ENCODE assay signal across 12 mouse cellular contexts in genomic region chr14:6426353-6426752, GRCm38 (mm10). TPM values are rescaled to one million over a fixed set of nuclear protein-coding genes. Genes with fewer than 3 reads are reported as not detected.
DNase-seq lines count a peak whose midpoint lies in the region; ATAC-seq and TF ChIP-seq lines count a peak whose summit lies in the region.
"Not testable (repeated sequence)": the region's sequence is repeated elsewhere in the genome, so short reads cannot be mapped to it uniquely, and the experiment has no call there.
"Had no signal": no experiment of that assay in that cellular context is flagged by ENCODE, and none has a peak within 500 bp of the region (broad histone marks: within the 10 kb centered on the region; RNA-seq: fewer than 3 reads in every experiment).

No protein-coding gene starts in this region.

- 18% methylated on average over 22 of the region's 22 CpGs for WGBS in embryonic facial prominence, embryonic 10.5 days
- WGBS in forebrain, embryonic 16.5 days, result 19% methylated on average over 22 of the region's 22 CpGs
- 23% methylated on average over 18 of the region's 22 CpGs for WGBS in heart, embryonic 14.5 days
- 14% methylated on average over 18 of the region's 22 CpGs for WGBS in intestine, embryonic 14.5 days
- WGBS in limb, embryonic 15.5 days, result 28% methylated on average over 22 of the region's 22 CpGs
- 9% methylated on average over 21 of the region's 22 CpGs for WGBS in midbrain, postnatal 0 days

- H3K9ac ChIP-seq in forebrain, embryonic 16.5 days (replicated peaks; ENCODE audit: low read depth, low read length); heart, embryonic 14.5 days (ENCODE audit: low read length); intestine, embryonic 14.5 days (ENCODE audit: low read length); limb, embryonic 15.5 days; midbrain, postnatal 0 days (replicated peaks; ENCODE audit: low read length, poor library complexity, severe bottlenecking): not testable (repeated sequence)

- not testable (repeated sequence) for H3K9me3 ChIP-seq in embryonic facial prominence, embryonic 10.5 days; forebrain, embryonic 16.5 days (ENCODE audit: control insufficient read depth, low read length); heart, embryonic 14.5 days (ENCODE audit: control insufficient read depth, low read length); intestine, embryonic 14.5 days (ENCODE audit: control insufficient read depth, low read length); limb, embryonic 15.5 days; midbrain, postnatal 0 days (ENCODE audit: low read length)

- peak overlapping the region; percentile 45 for H3K4me2 ChIP-seq in forebrain, embryonic 16.5 days (ENCODE audit: low read length)
- H3K4me2 ChIP-seq in heart, embryonic 14.5 days (ENCODE audit: low read length), result peak overlapping the region; percentile 37
- not testable (repeated sequence) for H3K4me2 ChIP-seq in intestine, embryonic 14.5 days (ENCODE audit: low read length)
- H3K4me2 ChIP-seq in limb, embryonic 15.5 days, result peak overlapping the region; percentile 37; the same call in 1 of the 2 replicates
- H3K4me2 ChIP-seq in midbrain, postnatal 0 days (ENCODE audit: low read depth, low read length, poor library complexity, severe bottlenecking), result 0 out of 2 replicates have a peak overlapping the region, but pooled peaks have one; percentile 24

- DNase-seq in embryonic facial prominence, embryonic 10.5 days (ENCODE audit: low spot score), result peak; percentile 6
- DNase-seq in intestine, embryonic 14.5 days (ENCODE audit: low spot score), result peak; percentile 12
- DNase-seq in kidney, postnatal 14 days, result peak; percentile 3
- not testable (repeated sequence) for DNase-seq in midbrain, postnatal 0 days (ENCODE audit: low spot score)
- peak; percentile 26 for DNase-seq in testis, postnatal 10 days (ENCODE audit: low spot score)

- H3K27ac ChIP-seq in embryonic facial prominence, embryonic 10.5 days (replicated peaks); forebrain, embryonic 16.5 days (ENCODE audit: low read length); heart, embryonic 14.5 days (replicated peaks in 1 of 2; ENCODE audit: control insufficient read depth in 1 of 2, insufficient read depth in 1 of 2, low read depth in 2 of 2, low read length in 2 of 2); intestine, embryonic 14.5 days (ENCODE audit: low read depth); limb, embryonic 15.5 days; midbrain, postnatal 0 days (ENCODE audit: low read depth, low read length): not testable (repeated sequence)

- H3K4me3 ChIP-seq in embryonic facial prominence, embryonic 10.5 days, result peak overlapping the region; percentile 44
- H3K4me3 ChIP-seq in forebrain, embryonic 16.5 days (replicated peaks; ENCODE audit: low read length), result peak overlapping the region; percentile 37
- peak overlapping the region; percentile 14 to 24; a peak in 3 of 4 replicates for H3K4me3 ChIP-seq in heart, embryonic 14.5 days (ENCODE audit: control insufficient read depth in 1 of 2, insufficient read depth in 1 of 2, low read depth in 1 of 2, low read length in 2 of 2)
- H3K4me3 ChIP-seq in intestine, embryonic 14.5 days (ENCODE audit: low read depth, low read length), result 0 out of 2 replicates have a peak overlapping the region, but pooled peaks have one; percentile 15
- peak overlapping the region; percentile 24 for H3K4me3 ChIP-seq in limb, embryonic 15.5 days
- H3K4me3 ChIP-seq in midbrain, postnatal 0 days (ENCODE audit: low read depth, low read length), result peak overlapping the region; percentile 25

- not testable (repeated sequence) for H3K4me1 ChIP-seq in embryonic facial prominence, embryonic 10.5 days; forebrain, embryonic 16.5 days (replicated peaks; ENCODE audit: control insufficient read depth, insufficient read depth, low read length); heart, embryonic 14.5 days (ENCODE audit: control insufficient read depth in 2 of 2, insufficient read depth in 2 of 2, low read length in 2 of 2); intestine, embryonic 14.5 days (replicated peaks; ENCODE audit: control insufficient read depth, insufficient read depth, low read length); limb, embryonic 15.5 days; midbrain, postnatal 0 days (ENCODE audit: insufficient read depth, low read length)

- ATAC-seq in forebrain, embryonic 16.5 days; heart, embryonic 14.5 days (ENCODE audit: insufficient number of reproducible peaks, insufficient read depth, low FRiP score, low read depth); intestine, embryonic 14.5 days (replicated peaks; ENCODE audit: low FRiP score, low TSS enrichment, low read depth); limb, embryonic 15.5 days (ENCODE audit: insufficient number of reproducible peaks, low FRiP score, low TSS enrichment, low read depth); midbrain, postnatal 0 days (ENCODE audit: low FRiP score): not testable (repeated sequence)

- not testable (repeated sequence) for H3K36me3 ChIP-seq in embryonic facial prominence, embryonic 10.5 days (replicated peaks); forebrain, embryonic 16.5 days (ENCODE audit: control insufficient read depth, insufficient read depth); heart, embryonic 14.5 days (ENCODE audit: control insufficient read depth, insufficient read depth, low read length); intestine, embryonic 14.5 days (ENCODE audit: control insufficient read depth, insufficient read depth, low read length); limb, embryonic 15.5 days; midbrain, postnatal 0 days (ENCODE audit: insufficient read depth, low read length)

- H3K27me3 ChIP-seq in embryonic facial prominence, embryonic 10.5 days (replicated peaks; ENCODE audit: low read depth, poor library complexity, severe bottlenecking); forebrain, embryonic 16.5 days (replicated peaks; ENCODE audit: control insufficient read depth, insufficient read depth, low read length); heart, embryonic 14.5 days (ENCODE audit: control insufficient read depth, insufficient read depth, low read length); intestine, embryonic 14.5 days (replicated peaks; ENCODE audit: control insufficient read depth, insufficient read depth, low read length); limb, embryonic 15.5 days; midbrain, postnatal 0 days (ENCODE audit: insufficient read depth, low read length): not testable (repeated sequence)

- not testable (repeated sequence) for TF ChIP-seq CTCF in midbrain, postnatal 0 days (IDR thresholded peaks at IDR 0.05)

RNA-seq across cellular contexts. Expression of gene Gm3591, which starts 14.1 kb away (rescaled TPM):
- 1.8 and 2.1 TPM in 2 replicates for polyA plus RNA-seq in embryonic facial prominence, embryonic 10.5 days (2016; fragmentation: Nextera tagmentation; extraction: Ambion mirVana)
- polyA plus RNA-seq in forebrain, embryonic 16.5 days (2015; fragmentation: Nextera tagmentation; extraction: Ambion mirVana), result 3.1 and 3.6 TPM in 2 replicates
- 1.8 and 6.5 TPM in 2 replicates for polyA plus RNA-seq in heart, embryonic 14.5 days (2014; fragmentation: Nextera tagmentation; extraction: Ambion mirVana)
- 0.39 and 0.95 TPM in 2 replicates for polyA plus RNA-seq in intestine, embryonic 14.5 days (2014; fragmentation: Nextera tagmentation; extraction: Ambion mirVana)
- 0.65 and 0.96 TPM in 2 replicates for polyA plus RNA-seq in limb, embryonic 15.5 days (2015; fragmentation: Nextera tagmentation; extraction: Ambion mirVana)
- total RNA-seq in midbrain, postnatal 0 days (2014; rRNA removed), result 6.5 and 8.1 TPM in 2 replicates
- 7.9 and 8.2 TPM in 2 replicates for polyA plus RNA-seq in midbrain, postnatal 0 days (2015; fragmentation: Nextera tagmentation; extraction: Ambion mirVana)
- total RNA-seq: hematopoietic stem cell, adult 5-6 weeks; monocyte, adult 5-6 weeks had no signal

RNA-seq across cellular contexts. Expression of gene Gm3594, which starts 18.1 kb away (rescaled TPM):
- not detected in 2 replicates for polyA plus RNA-seq in embryonic facial prominence, embryonic 10.5 days (2016; fragmentation: Nextera tagmentation; extraction: Ambion mirVana)
- not detected in 2 replicates for polyA plus RNA-seq in forebrain, embryonic 16.5 days (2015; fragmentation: Nextera tagmentation; extraction: Ambion mirVana)
- polyA plus RNA-seq in heart, embryonic 14.5 days (2014; fragmentation: Nextera tagmentation; extraction: Ambion mirVana), result not detected in 2 replicates
- polyA plus RNA-seq in intestine, embryonic 14.5 days (2014; fragmentation: Nextera tagmentation; extraction: Ambion mirVana), result not detected in 2 replicates
- not detected in 2 replicates for polyA plus RNA-seq in limb, embryonic 15.5 days (2015; fragmentation: Nextera tagmentation; extraction: Ambion mirVana)
- not detected in 2 replicates for total RNA-seq in midbrain, postnatal 0 days (2014; rRNA removed)
- polyA plus RNA-seq in midbrain, postnatal 0 days (2015; fragmentation: Nextera tagmentation; extraction: Ambion mirVana), result not detected in 2 replicates
- total RNA-seq: hematopoietic stem cell, adult 5-6 weeks; layer of hippocampus, postnatal 14 days; monocyte, adult 5-6 weeks had no signal
- polyA plus RNA-seq: gonadal fat pad, adult 2 months had no signal

RNA-seq across cellular contexts. Expression of gene Gm16440, which starts 36.2 kb away (rescaled TPM):
- polyA plus RNA-seq in embryonic facial prominence, embryonic 10.5 days (2016; fragmentation: Nextera tagmentation; extraction: Ambion mirVana), result not detected in 2 replicates
- polyA plus RNA-seq in forebrain, embryonic 16.5 days (2015; fragmentation: Nextera tagmentation; extraction: Ambion mirVana), result not detected in 2 replicates
- polyA plus RNA-seq in heart, embryonic 14.5 days (2014; fragmentation: Nextera tagmentation; extraction: Ambion mirVana), result not detected in 2 replicates
- not detected in 2 replicates for polyA plus RNA-seq in intestine, embryonic 14.5 days (2014; fragmentation: Nextera tagmentation; extraction: Ambion mirVana)
- polyA plus RNA-seq in limb, embryonic 15.5 days (2015; fragmentation: Nextera tagmentation; extraction: Ambion mirVana), result not detected in 2 replicates
- total RNA-seq in midbrain, postnatal 0 days (2014; rRNA removed), result not detected in 2 replicates
- polyA plus RNA-seq in midbrain, postnatal 0 days (2015; fragmentation: Nextera tagmentation; extraction: Ambion mirVana), result not detected in 2 replicates
- total RNA-seq: hematopoietic stem cell, adult 5-6 weeks; layer of hippocampus, postnatal 14 days; monocyte, adult 5-6 weeks had no signal
- polyA plus RNA-seq: gonadal fat pad, adult 2 months had no signal
